Mouse (Mus musculus) testis, adult 2 months (tissue): ENCODE measurements around the gene Fam171a1. TPM values are rescaled to one million over a fixed set of nuclear protein-coding genes. Genes with fewer than 3 reads are reported as not detected.
"Not testable (repeated sequence)": the region's sequence is repeated elsewhere in the genome, so short reads cannot be mapped to it uniquely, and the experiment has no call there.

Experiments used
- H3K27ac ChIP-seq: fragments of 200-500 bp; 2 replicates; pipeline ENCODE4 v1.5.1; 2012; ENCODE audit warnings: low read depth, low read length; ENCODE audit not compliant: control insufficient read depth, insufficient read depth
- H3K27me3 ChIP-seq: fragments of 200-500 bp; 2 replicates; pipeline ENCODE4 v1.6.1; 2012; ENCODE audit warnings: mild to moderate bottlenecking, low read length, moderate library complexity; ENCODE audit not compliant: control insufficient read depth, insufficient read depth
- H3K36me3 ChIP-seq: fragments of 200-500 bp; 2 replicates; pipeline ENCODE4 v1.6.1; 2012; ENCODE audit warnings: mild to moderate bottlenecking, low read length; ENCODE audit not compliant: control insufficient read depth, insufficient read depth
- H3K4me1 ChIP-seq: fragments of 200-500 bp; 2 replicates; pipeline ENCODE4 v1.6.1; 2012; ENCODE audit warnings: low read length; ENCODE audit not compliant: control insufficient read depth, insufficient read depth
- H3K4me3 ChIP-seq: fragments of 200-500 bp; 2 replicates; pipeline ENCODE4 v1.5.1; 2012; ENCODE audit warnings: low read depth, mild to moderate bottlenecking, low read length, moderate library complexity, mixed read lengths; ENCODE audit not compliant: control insufficient read depth
- CTCF ChIP-seq: fragments of 200-500 bp; IDR thresholded peaks from 2 replicates; pipeline ENCODE4 v1.5.1; 2012; ENCODE audit warnings: low read depth, mild to moderate bottlenecking, inconsistent platforms, low read length, moderate library complexity; ENCODE audit not compliant: control insufficient read depth, insufficient read depth, insufficient replicate concordance
- POLR2A ChIP-seq: fragments of 200-500 bp; IDR thresholded peaks from 2 replicates; pipeline ENCODE4 v1.6.1; 2012; ENCODE audit warnings: low read depth, mild to moderate bottlenecking, inconsistent platforms, low read length, moderate library complexity; ENCODE audit not compliant: control insufficient read depth
- polyA plus RNA-seq: library from polyadenylated mRNA; depleted of rRNA; stranded (reverse); fragments of >200 nt; gene quantifications from 2 replicates; pipeline ENCODE4 v1.2.3, GENCODE M21; 2012; rRNA removed

Fam171a1 gene
- polyA plus RNA-seq: 2.5 and 3.4 TPM in 2 replicates

- Histone ChIP-seq H3K27me3 (no peaks in the 10 kb centered on the region), H3K4me3 (no peak within 1 kb of the TSS), H3K27ac (no peak within 1 kb of the TSS; the same call in 1 of the 2 replicates), H3K36me3 (no peaks in the 10 kb centered on the region), H3K4me1 (peaks cover 5% of the 10 kb centered on the region; the same call in 1 of the 2 replicates)
- TF ChIP-seq POLR2A: no peak
- no peak for TF ChIP-seq CTCF
Measured at GRCm38 (mm10) chr2:3113866-3114265, at the start of gene Fam171a1. Gene Fam171a1 (plus strand): TSS chr2:3114224.

GRCm38 (mm10) chr2:3069140-3069539 is 44.9 kb upstream of the Fam171a1 start:
- Histone ChIP-seq H3K4me3 (no peak overlapping the region), H3K27ac (no peak overlapping the region), H3K27me3 (no peaks in the 10 kb centered on the region), H3K4me1 (no peaks in the 10 kb centered on the region), H3K36me3 (no peaks in the 10 kb centered on the region)
- TF ChIP-seq POLR2A (no peak), CTCF (no peak)

- H3K27me3 ChIP-seq, H3K36me3 ChIP-seq, H3K27ac ChIP-seq, H3K4me3 ChIP-seq, H3K4me1 ChIP-seq: not testable (repeated sequence)
Measured at GRCm38 (mm10) chr2:3088361-3088760, 25.7 kb upstream of the Fam171a1 start.

GRCm38 (mm10) chr2:3089274-3089673 is 24.8 kb upstream of the Fam171a1 start:
- H3K36me3 ChIP-seq: no peaks in the 10 kb centered on the region
- TF ChIP-seq CTCF (no peak), POLR2A (no peak)

GRCm38 (mm10) chr2:3096101-3096500 is 17.9 kb upstream of the Fam171a1 start:
- Histone ChIP-seq H3K4me1 (no peaks in the 10 kb centered on the region), H3K27me3 (no peaks in the 10 kb centered on the region), H3K4me3 (no peak overlapping the region), H3K36me3 (no peaks in the 10 kb centered on the region), H3K27ac (no peak overlapping the region)
- no peak for TF ChIP-seq CTCF
- TF ChIP-seq POLR2A: no peak

More at GRCm38 (mm10) chr2:3089274-3089673, 24.8 kb upstream of the Fam171a1 start:
- H3K27ac ChIP-seq: no peak overlapping the region
- no peaks in the 10 kb centered on the region for H3K4me1 ChIP-seq
- no peak overlapping the region for H3K4me3 ChIP-seq
- no peaks in the 10 kb centered on the region for H3K27me3 ChIP-seq

- no peak overlapping the region for H3K27ac ChIP-seq
- TF ChIP-seq CTCF (no peak), POLR2A (no peak)
- H3K36me3 ChIP-seq: no peaks in the 10 kb centered on the region
Measured at GRCm38 (mm10) chr2:3099971-3100370, 14.1 kb upstream of the Fam171a1 start.

GRCm38 (mm10) chr2:3101292-3101957 is 12.6 kb upstream of the Fam171a1 start:
- Histone ChIP-seq H3K27me3 (no peaks in the 10 kb centered on the region), H3K36me3 (no peaks in the 10 kb centered on the region), H3K4me1 (no peaks in the 10 kb centered on the region), H3K4me3 (no peak overlapping the region), H3K27ac (no peak overlapping the region)
- no peak for TF ChIP-seq POLR2A
- no peak for TF ChIP-seq CTCF

More at GRCm38 (mm10) chr2:3099971-3100370, 14.1 kb upstream of the Fam171a1 start:
- H3K4me3 ChIP-seq: no peak overlapping the region
- H3K27me3 ChIP-seq: no peaks in the 10 kb centered on the region
- no peaks in the 10 kb centered on the region for H3K4me1 ChIP-seq
